Mouse (Mus musculus): ENCODE data around the gene Shisal2a.
"Not testable (repeated sequence)": the region's sequence is repeated elsewhere in the genome, so short reads cannot be mapped to it uniquely, and the experiment has no call there.

Shisal2a gene

DNA sequence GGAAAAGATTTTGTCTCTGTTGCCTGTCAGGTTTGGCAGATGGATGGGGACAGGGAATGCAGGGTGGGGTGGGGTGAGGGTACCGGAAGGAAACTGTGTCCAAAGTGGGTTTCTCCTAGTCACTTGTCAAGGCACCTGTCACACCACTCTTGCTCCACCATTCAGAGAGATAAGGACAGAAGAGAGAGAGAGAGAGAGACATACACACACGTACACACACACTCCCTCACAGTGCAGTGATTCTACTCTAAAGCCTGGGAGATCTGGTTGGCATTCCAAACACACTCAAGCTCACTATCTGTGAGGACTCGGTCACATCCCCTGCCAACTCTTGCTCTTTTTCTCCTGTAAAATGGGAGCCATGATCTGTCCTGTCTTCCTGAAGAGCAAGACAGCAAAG is 11.0 kb downstream of the Shisal2a start:
- no peak for DNase-seq (ENCODE audit: low spot score in 2 of 2)

DNA sequence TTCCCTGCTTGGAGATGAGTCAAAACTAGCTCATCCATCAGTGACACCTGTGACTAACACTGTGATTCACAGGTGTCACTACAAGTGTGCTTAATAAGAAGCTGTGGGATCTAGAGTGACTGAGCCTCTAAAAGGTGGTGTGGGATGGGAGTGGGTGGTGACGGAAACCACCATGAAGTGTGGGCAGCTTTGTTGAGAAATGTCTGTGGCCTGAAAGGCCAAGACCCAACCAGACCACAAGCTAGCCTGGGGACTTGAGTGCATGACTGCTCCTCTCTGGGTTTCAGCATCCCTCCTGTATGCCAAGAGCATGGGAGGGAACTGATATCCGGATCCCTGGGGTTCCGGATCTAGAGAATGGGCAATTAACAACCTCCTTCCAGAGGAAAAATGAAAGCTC is 11.7 kb downstream of the Shisal2a start:
- no peak for DNase-seq (ENCODE audit: low spot score in 2 of 2)

DNA sequence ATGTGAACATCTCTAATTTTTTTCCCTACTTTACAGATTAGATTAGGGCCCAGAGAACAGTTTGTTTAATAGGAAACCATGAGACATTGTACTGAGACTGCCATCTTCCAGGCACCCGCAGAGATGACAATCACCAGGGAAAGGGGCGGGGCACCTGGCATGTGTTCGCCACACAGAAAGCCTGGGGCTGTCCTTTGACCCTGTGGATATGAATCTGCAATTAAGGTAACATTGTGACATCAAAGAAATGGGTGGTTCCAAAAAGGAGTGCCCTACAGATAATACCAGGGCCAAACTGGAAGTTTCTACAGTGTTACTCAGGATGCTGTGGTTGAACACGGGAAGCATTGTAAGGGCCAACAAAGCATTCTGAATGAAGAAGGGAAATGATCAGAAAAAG is 12.7 kb downstream of the Shisal2a start:
- no peak for DNase-seq (ENCODE audit: low spot score in 2 of 2)

DNA sequence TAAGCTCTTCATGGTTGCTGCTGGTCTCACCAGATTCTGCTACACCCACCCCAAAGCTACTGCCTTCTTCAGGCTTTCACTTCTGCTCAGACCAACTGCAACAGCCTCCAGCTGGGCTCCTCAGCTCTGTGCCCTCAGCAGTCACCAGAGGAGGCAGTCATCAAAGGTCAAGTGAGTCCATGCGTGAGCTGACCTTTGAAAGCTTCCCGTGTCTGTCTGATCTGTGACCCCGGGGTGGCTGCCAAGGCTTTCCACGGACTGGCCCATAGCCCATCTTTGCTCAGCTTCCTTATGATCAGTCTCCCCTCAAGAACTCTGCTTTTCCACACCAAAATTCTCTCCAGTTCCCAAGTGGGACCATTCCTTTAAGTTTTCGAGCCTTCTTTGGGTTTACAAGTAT is 13.9 kb downstream of the Shisal2a start:
- no peak for DNase-seq (ENCODE audit: low spot score in 2 of 2)

DNA sequence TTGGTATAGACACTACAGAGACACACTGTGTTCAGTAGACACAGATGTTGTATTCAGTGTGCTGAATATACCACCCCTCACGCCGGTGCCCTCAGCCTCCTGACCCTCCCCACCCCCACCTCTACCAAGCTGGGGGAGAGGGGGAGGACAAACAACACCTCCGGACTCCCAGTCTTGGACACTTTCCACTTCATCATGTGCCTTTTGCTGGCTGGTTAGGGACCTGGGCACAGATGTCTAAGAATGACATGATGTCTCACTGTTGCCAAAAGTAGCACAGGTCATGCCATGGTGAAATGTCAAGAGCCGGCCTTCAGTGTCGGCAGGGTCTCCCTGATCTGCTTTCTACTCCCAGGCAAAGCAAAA is 19.1 kb downstream of the Shisal2a start:
- no peak for DNase-seq (ENCODE audit: low spot score in 2 of 2)

DNA sequence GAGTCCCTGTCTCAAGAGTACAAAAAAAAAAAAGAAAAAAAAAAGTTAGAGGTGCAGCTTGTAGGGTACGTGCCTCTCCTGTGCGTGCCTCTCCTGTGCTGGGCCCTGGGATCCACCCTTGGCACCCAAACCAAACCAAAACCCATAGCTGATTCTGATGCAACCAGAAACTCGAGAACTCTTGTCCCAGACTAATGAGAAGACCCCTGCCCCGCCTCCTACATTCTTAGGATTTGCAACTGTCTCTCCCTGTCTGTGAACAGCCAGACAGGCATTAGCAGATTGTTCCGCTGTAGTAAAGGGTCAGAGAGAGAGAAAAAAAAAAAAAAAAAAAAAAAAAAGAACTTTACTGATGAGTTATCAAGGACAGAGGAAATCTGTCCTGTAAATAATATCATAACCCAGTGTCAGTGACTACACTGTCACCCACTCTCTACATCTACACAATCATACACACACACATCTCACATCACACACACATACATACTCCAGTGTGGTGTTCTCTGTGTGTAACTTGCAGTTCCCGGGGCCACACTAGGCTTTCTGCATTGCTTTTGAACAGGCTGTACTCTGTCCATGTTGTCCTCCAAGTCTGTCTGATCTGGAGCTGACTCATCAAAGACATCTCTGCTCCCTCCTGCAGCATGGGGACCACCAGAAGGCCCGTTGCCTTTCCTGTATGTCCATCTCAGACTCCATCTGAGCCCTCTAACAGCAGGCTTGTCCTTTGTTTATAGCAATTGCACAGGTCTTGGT is 19.6 kb downstream of the Shisal2a start:
- DNase-seq (ENCODE audit: low spot score in 2 of 2): no peak

DNA sequence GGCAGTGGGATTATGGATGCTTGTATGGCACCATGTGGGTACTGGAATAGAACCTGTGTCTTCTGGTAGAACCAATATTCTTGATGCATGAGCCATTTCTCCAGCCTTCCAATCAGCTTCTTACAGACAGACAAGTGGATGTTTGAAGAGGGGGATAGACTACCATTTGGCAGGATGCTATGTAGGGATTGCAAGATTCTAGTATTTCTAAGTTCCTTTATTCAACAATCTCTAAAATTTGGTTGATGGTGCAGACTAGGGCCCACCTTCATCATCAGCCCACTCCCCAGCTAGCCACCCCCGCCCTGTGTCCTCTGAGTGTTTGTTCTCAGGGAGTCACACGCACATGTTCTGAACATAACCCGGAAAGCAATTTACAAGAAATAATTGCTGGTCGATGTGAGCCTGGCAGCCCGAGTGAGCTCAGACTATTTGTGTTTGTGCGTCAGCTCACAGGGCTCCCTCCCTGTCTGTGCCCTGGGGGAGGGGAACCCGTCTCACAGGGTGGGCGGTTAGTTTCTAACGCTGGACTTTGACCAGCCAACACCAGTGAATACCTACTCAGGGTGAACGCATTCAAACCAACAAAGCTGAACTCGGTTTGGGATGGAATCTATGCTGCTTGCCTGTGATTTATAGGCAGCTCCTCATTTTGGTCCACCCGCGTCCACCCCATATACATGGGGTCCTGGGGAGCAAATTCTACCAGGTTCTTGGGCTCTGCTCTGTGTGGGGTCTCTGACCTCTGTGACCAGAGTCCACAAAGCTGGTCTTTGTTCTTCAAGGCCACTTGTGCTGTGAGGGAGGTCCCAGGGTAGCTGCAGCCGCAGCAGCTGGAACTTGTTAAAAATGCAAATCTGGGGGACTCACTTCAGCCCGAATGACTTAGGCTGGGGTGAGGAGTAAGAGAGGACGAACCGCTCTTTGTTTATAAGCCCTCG is 20.6 kb downstream of the Shisal2a start:
- DNase-seq (ENCODE audit: low spot score in 2 of 2): no peak

DNA sequence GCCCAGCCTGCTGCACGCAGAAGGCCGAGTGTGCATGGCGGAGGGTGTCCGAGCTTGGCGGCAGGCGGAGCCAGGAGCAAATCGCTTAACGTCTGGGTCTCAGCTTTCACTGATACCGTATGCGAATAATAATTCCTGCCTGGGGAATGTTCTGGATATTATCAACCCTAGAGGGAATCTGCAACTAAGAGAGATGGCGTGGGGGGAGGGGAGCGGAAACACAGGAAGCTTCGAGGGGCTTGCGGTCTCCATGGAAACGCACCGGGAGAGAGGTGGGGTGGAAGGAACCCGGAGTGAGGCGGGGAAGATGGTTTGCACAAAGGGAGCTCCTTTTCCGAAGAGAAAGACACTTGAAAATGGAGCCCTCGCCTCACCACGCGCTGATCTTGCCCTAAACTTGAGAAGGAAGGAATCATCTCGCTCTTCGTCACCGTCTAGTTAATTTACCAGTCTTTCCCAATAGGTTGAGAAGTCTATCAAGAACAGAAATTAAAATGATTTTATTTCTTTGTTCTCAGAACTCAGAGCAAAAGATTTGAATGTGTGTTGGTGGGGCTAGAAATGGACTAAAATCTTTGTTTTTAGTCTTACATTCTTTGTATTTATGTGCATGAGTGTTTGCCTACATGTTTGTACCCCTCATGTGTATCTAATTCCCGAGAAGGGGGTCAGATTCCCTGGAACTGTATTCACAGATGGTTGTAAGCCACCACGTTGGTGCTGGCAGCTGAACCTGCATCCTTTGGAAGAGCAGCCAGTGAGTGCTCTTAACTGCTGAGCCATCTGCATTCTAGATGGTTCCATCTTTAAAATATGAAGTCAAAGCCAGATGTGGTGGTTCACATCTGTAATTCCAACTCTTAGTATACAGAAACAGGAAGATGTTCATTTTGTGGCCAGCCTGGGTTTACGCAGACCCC is 22.8 kb downstream of the Shisal2a start:
- peak; percentile 95 to 96 for DNase-seq (ENCODE audit: low spot score in 2 of 2)

DNA sequence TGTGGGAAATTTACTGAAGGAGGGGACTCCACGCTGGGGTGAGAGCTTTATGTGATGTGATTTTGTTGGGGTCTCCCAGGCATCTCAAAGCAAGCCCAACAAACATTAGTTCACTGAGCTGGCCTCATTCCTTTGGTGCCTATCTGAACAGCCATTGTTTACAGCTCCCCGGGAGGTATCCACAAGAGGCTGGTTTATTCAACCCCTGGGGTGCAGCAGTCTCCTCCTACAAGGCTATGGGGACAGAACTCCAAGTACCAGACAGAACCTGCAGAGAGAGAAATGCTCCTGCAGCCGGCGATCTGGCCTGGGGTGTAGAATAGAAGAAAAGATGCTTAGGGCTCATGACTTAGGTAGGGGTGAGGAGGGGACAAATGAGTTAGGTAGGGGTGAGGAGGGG is 24.7 kb downstream of the Shisal2a start:
- no peak for DNase-seq (ENCODE audit: low spot score in 2 of 2)

DNA sequence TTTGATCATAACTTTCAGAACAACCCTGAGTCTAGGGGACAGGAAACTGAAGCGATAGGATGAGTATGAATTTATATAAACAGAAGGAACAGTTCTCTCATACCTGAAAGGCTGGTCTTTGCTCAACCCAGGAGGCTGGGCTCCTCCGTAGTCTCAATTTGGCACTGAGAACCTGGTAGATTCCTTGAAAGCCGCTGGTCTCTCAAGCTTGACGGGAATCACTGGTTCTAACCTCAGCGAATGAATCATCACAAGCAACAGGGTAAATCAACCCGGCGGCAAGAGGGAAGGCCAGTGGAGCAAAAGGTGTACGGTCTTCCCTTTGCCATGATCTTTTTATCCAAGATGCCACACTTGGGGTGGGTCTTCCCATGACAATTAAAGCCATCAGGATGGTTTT is 25.7 kb downstream of the Shisal2a start:
- DNase-seq (ENCODE audit: low spot score in 2 of 2): no peak

DNA sequence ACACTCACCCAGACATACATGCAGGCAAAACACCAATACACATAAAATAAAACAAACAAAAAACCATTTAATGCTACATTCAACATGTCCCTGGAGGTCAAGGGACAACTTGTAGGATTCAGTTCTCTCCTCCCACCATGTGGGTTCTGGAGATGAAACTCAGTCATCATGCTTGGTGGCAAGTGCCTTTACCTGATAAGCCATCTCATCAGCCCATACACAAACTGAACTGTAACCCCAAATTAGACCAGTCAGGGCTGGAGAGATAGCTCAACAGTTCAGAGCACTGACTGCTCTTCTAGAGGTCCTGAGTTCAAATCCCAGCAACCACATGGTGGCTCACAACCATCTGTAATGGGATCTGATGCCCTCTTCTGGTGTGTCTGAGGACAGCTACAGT is 29.6 kb downstream of the Shisal2a start:
- DNase-seq (ENCODE audit: low spot score in 2 of 2): not testable (repeated sequence)

DNA sequence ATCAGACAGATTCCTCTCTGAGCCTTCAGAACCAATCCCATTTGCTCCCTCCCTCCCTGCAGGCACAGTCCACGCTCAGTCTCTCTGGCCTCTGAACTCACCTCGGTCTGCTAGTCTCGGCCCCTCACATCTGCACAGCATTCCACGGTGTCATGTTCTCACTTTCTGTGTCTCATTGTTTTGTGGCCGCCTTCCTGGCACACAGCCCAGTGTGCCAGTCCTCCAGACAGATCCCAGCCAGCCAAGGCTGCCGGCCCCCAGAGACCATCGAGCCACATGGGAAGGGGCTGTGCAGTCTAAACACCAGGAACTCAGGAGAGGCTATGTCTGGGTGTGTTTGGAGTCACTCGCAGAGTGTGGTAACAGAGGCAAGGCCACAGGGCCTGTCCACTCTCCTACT is 32.3 kb downstream of the Shisal2a start:
- DNase-seq (ENCODE audit: low spot score in 2 of 2): no peak

DNA sequence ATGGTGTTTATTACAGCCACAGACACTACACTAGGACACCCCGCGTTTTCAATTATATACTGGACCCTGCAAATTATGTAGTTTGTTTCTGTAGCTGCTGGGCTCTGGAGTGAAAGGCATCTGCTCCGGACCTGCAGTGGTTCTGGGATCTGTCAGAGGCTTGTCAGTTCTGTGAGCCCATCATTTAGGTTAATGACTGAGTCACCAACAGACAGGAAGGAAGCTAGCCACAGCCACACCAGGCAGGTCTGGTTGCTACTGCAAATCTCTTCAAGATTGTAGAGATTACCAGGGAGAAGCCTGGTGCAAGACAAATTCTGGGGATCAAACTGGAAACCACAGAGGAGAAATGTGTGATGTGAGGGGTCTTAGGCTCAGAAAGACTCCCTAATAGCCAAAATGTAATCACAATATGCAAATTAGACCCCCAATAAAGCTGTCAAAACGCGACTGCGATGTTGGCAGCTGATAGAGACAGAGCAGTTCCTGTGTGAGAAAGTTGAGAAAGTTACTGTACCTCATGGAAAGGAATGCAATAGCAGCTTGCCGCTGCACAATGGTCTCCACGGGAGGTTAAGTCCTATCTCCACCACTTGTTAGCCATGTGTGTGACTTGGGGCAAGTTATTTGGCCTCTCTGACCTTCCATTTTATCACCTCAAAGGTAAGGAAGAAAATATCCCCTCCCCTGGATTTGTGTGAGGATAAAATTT is 33.2 kb downstream of the Shisal2a start:
- no peak for DNase-seq (ENCODE audit: low spot score in 2 of 2)

DNA sequence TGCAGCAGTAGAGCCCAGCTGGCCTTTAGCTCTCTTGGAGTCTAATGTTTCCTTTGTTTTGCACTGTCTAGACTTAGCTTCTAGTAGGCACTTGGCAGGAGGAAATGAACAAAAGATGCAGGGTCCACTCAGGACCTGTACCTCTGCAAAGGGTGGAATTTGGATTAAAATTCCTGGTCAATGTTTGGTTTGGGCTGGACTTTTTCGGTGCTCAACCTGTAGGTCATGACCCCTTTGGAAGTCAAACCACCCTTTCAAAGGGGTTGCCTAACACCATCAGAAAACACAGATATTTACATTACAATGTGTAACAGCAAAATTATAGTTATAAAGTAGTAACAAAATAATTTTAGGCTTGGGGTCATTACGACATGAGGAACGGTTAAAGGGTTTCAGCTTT is 34.1 kb downstream of the Shisal2a start:
- no peak for DNase-seq (ENCODE audit: low spot score in 2 of 2)

DNA sequence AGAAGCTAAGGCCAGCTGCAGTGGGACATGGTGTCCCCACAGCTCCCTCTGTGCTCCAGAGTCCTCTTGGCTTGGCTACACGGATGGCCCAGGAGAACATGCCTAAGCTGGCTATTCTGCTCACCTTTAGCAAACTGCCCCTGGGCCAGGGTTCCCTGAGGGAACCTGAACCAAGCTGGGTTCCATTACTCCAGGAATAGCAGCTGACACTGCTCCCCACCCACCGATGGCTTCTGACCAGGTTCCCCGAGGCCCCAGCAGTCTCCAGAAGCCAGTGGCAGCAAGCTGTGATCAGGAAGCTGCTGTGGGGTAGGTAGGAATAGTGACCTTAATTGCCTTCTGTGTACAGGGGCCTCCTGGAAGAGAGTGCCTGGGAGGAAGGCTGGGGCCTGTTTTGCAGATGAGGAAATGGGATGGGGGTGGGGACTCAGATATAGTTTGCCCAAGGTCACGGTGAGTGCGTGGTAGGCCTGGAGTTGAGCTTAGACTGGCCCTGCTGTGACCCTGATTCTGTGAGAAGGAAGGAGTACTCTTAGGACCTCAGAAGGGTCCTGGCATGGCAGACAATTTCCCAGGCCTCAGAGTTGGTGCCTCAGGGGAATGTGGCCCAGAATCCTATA is 34.8 kb downstream of the Shisal2a start:
- no peak for DNase-seq (ENCODE audit: low spot score in 2 of 2)

DNA sequence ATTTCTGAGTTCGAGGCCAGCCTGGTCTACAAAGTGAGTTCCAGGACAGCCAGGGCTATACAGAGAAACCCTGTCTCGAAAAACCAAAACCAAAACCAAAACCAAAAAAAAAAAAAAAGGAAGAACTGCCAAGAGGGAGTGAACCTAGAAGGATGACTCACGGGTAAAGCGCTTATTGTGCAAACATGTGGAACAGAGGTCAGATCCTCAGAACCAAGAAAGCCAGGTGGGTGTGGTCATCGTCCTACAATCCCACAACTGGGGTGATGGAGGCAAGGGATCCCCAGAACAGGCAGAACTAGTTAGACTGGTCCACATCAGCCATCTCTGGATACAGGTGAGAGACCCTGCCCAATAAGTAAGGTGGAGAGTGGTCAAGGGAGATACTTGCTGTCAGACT is 36.0 kb downstream of the Shisal2a start:
- no peak for DNase-seq (ENCODE audit: low spot score in 2 of 2)

DNA sequence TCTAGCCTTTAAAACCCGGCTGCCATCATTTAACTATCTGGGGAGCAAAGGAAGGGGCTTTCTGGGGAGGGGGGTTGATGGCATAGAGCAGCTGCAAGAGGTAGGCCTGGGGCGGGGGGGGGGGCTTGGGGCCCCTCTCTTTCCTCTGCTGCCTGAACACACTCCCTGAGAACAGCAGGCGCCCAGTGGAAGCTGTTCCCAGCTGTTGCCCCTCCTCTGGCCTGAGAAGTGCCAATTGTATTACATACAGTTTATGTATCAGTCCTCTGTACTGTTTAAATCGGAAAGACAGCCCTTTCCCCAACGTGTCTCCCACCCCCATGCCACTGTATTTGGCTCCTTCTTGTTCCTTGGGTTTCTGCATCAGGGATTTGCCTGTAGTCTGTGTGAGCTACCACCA is 37.3 kb downstream of the Shisal2a start:
- DNase-seq (ENCODE audit: low spot score in 2 of 2): no peak

DNA sequence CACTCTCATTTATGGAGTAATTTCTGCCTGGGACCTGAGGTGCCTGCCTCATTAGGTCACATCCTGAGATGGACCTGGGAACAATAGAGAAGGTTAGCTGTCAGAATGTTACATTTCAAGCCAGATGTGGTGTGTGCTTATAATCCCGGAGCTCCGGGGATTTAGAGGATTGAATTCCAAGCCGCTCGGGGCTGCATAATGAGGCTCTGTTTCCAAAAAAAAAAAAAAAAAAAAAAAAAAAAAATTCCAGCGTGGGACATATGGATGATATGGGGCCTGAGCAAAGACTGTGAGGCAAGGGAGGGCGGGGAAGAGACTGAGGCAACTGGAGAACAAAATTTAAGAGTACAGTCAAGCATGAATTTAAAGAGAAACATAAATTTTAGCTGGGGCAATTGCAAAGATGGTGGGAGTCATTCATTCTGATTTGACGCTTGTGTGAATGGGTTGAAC is 38.5 kb downstream of the Shisal2a start:
- no peak for DNase-seq (ENCODE audit: low spot score in 2 of 2)

DNA sequence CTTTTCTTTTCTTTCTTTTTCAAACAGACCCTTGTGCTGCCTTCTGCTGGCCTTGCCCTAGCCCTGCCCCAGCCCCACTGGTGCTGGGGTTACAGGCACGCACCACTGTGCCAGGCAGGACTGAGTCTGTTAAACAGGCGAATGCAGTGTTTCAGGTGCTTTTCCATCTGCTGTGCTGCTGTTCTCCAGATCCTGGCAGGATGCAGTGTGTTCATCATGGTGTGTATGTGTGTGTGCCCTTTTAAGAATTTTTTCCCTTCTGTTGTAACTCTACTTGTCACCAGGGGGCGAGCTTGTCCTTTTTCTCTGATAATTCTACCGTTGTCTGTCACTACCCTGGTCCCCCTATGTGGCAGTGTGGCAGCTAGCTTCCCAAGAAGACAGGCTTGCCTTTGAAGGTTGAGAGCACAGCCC is 43.9 kb downstream of the Shisal2a start:
- DNase-seq (ENCODE audit: low spot score in 2 of 2): peak; percentile 77 to 80

DNA sequence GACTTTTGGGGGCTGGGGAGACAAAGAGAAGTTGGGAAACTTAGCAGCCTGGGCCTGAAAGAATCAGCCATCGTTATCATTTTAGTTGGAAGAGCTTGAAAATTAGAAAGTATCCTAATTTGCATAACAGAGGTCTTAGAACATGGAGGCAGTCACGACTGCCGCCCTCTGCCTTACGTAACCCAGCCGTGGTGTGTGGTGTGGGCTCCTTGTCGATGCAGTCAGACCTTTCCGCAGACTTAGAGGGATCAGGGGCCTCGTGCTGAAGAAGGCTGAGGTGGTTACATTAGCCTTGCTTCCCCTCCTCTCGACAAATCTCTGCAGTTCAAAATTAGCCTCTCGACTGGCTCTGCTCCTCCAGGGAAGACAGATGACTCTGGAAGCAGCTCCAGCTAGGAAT is 44.3 kb downstream of the Shisal2a start:
- peak; percentile 46 for DNase-seq (ENCODE audit: low spot score in 2 of 2)

DNA sequence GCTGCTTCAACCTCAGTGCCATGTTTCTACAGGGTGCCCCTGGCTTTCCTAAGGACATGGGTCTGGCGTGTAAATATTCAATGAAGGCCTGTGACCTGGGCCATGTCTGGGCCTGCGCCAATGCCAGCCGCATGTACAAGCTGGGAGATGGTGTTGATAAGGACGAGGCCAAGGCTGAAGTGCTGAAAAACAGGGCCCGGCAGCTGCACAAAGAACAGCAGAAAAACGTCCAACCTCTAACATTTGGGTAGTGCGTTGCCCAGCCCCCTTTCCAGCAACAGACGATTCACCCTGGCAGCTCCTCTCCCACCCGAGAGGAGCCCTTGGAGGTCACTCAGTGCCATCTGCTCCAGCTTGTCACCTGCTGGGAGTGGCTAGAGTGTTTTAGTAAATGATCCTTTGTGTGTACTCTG is 44.8 kb downstream of the Shisal2a start:
- DNase-seq (ENCODE audit: low spot score in 2 of 2): peak; percentile 38 to 46

All from right cerebral cortex, postnatal 10 days (tissue).